Mouse (Mus musculus) liver, adult 2 months (tissue): Measurements from ENCODE around the gene Jak1.

Experiments
- CTCF ChIP-seq: fragments of 200-500 bp; IDR thresholded peaks from 2 replicates; pipeline ENCODE4 v1.5.1; 2011; ENCODE audit warnings: low read depth, low read length, control low read depth
- POLR2A ChIP-seq: fragments of 200-500 bp; IDR thresholded peaks from 2 replicates; pipeline ENCODE4 v1.6.1; 2011; ENCODE audit warnings: low read length, control low read depth; ENCODE audit not compliant: insufficient read depth; ENCODE audit errors: extremely low read depth

DNA sequence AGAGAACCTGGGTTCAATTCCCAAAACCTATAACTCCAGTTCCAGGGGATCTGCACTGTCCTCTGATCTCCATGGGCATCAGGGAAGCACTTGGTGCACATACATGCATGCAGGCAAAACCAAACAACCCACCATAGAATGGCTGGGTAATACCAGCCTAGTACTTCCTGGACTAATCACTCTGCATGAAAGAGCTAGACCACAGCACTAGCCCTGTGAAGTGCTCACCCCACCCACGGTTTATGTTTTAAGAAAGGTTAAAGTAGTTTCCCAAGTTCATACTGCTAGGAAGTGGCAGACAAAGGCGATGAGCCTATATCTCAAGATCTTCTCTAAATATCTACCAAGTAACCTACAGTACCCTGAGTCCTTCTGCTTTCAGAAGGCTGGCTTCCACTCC, 51.6 kb downstream of the Jak1 start:
- TF ChIP-seq POLR2A (no peak), CTCF (no peak)
